Mouse (Mus musculus): ENCODE measurements at regions not wholly inside any gene's neighbourhood (a gene's known extent, or its start where the extent isn't known, plus 50 kb on each side); places are given as distances from the start of the nearest gene placed in this dataset.
"Not testable (repeated sequence)": the region's sequence is repeated elsewhere in the genome, so short reads cannot be mapped to it uniquely, and the experiment has no call there.

DNA sequence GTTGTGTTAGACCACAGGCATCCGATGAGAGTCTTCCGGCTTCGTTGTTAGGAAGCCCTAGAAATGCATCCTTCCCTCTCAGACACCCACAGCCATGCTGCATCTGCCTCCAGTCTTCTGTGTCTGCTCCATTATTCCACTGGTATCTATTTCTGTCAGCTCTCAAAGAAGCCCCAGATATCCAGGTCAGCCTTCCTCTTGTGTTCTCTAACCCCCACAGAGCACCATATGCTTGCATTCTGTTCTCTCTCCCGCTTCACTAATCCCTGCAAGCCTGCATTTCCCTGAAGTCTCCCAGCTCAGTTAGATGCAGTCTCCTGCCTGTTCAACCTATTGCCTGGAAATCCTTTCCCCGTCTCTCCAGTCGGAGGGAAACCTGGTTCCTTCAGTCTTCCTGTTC is 53.6 kb upstream of the Wdfy3 start:
- DNase-seq, result no peak

DNA sequence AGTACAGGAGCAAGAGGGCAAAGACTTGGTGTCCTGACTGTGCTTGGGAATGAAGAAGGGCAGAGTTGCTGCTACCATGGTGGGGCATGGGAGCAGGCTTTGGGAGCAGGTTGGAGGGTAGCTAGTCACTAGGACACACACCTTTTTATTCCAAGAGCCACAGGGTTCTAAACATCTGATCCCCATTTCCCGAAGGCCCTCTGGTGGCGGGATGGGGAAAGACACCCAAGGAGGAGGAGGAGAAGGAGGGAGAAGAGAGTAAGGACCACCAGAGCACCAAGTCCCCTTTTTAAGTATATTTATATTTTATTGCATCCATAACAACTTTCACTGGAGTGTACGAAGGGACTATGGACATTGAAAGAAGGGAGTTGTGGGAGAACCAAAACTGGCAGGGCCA is 57.0 kb upstream of the Wdfy3 start:
- DNase-seq, result peak; percentile 62

- peak; percentile 24 for DNase-seq
Observed at GRCm38 (mm10) chr5:102147991-102148390, 78.3 kb upstream of the Wdfy3 start.

GRCm38 (mm10) chr5:102149481-102150129 is 79.9 kb upstream of the Wdfy3 start:
- peak; percentile 87 for DNase-seq

GRCm38 (mm10) chr5:102159621-102160020 is 89.9 kb upstream of the Wdfy3 start:
- DNase-seq, result no peak

DNA sequence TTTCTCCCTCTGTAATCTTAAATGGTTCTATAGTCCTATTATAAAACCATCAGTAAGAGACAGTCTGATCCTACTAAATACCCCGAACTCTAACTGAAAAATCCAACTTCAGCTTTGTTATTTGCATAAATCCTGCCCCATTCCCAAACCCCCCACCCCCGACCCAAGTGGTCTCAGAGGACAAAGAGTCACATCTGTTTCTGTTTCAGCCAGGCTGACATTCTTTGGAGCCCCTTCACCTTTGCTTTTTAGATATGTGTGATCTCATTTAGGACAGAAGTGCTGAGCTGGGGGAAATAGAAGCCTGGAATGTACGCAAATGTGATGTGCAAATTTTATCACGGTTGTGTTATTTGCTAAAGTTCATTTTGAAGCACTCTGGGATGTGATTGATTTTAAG is 98.3 kb upstream of the Wdfy3 start:
- peak; percentile 50 for DNase-seq

DNA sequence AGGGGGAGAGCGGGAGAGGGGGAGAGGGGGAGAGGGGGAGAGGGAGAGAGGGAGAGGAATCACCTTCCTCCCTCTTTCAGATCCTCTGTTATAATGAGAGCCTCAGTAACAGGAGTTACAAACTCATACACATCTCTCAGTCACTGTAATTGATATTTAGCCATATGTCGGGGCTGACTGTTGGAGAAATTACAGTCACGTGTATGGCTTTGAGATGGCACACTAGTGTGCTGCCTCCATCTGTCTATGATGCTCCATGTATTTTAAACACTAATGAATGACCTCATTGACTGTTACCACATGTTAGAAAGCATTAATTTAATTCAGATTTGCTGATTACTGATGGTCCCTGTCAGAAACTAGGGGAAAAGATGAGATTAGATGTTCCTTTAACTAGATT is 102.1 kb upstream of the Wdfy3 start:
- DNase-seq, result no peak

GRCm38 (mm10) chr5:102180250-102180649 is 110.5 kb upstream of the Wdfy3 start:
- DNase-seq, result no peak

DNA sequence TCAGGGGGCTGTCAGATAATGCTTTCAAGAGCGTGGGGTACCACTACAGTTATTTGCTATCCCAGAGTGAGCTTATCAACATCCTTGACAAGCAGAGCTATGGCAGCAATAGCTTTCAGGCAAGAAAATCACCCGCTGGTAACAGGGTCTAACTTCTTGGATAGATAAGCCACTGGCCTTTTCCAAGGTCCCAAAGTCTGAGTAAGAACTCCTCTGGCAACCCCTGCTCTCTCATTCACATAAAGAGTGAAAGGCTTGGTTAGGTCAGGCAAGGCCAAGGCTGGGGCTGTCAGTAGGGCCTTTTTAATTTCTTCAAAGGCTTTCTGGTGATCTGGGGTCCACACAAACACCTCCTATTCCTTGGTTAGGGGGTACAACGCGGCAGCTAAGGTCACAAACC is 119.2 kb upstream of the Wdfy3 start:
- DNase-seq, result not testable (repeated sequence)

- no peak for DNase-seq
Observed at GRCm38 (mm10) chr5:102206456-102206855, 136.7 kb upstream of the Wdfy3 start.

DNA sequence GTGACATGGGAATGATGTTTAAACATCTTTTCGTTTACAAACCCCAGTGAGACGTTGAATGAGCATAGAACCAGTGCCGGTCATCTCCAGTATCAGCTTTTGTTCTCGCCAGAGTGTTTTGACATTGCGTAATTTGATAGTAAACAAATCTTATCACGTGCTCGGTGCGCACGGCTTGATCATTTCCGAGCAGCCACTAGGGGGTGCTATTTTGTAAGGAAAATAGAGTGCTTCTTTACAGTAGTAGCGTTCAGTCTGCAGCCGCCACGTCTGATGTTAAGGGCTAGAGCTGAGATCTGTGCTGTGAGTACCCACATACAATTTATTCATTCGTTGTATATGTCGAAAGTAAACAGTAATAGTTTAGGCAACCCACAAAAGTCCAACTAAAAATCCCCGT is 137.2 kb upstream of the Wdfy3 start:
- peak; percentile 90 for DNase-seq

DNA sequence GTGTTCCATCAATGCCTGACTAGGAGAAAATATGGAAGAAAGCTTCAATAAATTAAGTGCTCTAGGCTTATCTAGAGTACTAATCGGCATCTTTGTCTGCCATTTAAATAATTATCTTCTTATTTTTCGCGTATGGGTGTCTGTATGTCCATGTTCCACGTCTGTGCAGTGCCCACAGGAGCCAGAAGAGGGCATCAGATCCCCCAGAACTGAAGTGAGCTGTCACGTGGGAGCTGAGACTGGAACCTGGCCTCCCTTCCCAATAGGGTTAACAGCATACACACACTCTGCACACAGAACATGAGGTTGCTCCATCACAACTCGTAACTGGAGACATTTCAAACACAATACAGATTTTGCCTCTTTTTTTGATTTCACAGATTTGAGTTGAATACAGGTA is 143.4 kb upstream of the Wdfy3 start:
- peak; percentile 40 for DNase-seq

- no peak for DNase-seq
Observed at GRCm38 (mm10) chr5:102227131-102227530, 157.4 kb upstream of the Wdfy3 start.

GRCm38 (mm10) chr5:102242614-102243013 is 172.9 kb upstream of the Wdfy3 start:
- DNase-seq, result no peak

DNA sequence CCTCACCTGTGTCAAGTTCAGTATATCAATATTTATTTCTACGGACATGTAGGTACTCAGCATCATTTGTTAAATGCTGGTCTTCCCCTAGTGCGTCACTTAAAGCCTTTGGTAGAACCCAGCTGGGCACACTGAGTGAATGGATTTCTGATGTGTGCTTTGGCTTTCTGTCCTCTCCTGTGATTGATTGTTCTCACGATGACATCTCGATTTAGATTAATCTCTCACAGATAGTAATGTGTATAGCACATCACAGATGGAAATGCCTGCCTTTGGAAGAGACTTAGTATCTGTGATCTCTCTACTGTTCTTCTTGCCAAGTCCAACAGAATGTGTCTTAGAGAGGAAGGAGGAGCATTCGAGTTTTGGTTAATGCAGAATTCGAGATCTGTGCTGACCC is 175.0 kb upstream of the Wdfy3 start:
- no peak for DNase-seq

DNA sequence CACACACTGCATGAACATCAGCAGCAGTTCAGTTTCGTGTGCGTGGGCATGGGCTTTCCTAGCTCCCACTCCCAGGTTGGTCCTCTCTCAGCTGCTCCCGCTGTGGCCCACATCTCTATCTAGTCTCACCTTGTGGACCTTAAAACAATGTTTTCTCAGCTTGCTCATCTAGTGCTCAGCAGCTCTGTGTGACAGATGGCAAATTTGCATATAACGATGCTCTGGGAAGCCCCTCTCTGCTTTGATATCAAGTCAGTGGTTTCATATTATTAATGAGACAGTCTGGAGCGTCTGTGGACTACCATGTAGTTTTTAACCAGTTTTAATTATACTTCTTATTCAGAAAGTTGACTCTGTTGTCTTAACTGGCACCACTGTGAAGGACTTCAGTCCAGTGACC is 179.0 kb upstream of the Wdfy3 start:
- DNase-seq, result no peak

DNA sequence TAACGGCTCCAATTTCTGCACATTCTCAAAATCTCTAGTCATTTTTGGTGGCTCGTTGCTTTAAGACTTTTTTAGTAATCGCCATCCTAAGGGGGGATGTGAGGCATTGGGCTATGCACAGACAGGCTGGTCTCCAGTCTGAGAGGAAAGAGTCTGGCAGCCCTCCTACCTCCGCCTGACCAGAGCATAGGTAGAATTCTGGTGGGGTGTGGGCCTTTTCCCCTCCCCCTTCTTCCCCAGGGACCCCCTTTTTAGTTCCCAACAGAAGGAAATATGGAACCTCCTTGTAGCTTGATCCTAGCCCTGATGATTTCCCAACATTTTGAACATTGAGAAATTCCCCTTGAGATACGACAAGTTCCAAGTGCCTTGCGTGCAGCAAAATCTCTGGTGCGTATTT is 181.4 kb upstream of the Wdfy3 start:
- DNase-seq, result no peak

DNA sequence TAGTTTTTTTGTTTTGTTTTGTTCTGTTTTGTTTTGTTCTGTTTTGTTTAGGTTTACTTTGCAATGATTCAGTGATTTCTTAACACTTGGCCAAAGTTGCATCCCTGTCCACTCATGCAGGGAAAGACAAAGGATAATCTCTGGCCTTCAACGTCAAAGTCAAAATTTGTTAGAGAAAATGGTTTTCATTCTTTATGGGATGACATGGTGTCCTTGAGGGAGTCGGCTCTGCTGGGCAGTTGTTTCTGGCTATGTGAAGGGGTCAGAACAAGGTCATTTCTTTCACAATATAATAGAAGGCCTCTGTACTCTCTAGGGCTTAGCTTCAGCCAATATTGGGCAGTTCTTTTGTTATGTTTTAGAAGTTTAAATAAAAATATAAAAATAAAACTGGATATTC is 184.1 kb upstream of the Wdfy3 start:
- DNase-seq, result peak; percentile 25

GRCm38 (mm10) chr5:102257104-102257503 is 187.4 kb upstream of the Wdfy3 start:
- no peak for DNase-seq

- DNase-seq, result no peak
Observed at GRCm38 (mm10) chr5:102261621-102262020, 191.9 kb upstream of the Wdfy3 start.

- DNase-seq, result no peak
Observed at GRCm38 (mm10) chr5:102266451-102266850, 196.7 kb upstream of the Wdfy3 start.

- no peak for DNase-seq
Observed at GRCm38 (mm10) chr5:102267150-102267549, 197.4 kb upstream of the Wdfy3 start.

DNA sequence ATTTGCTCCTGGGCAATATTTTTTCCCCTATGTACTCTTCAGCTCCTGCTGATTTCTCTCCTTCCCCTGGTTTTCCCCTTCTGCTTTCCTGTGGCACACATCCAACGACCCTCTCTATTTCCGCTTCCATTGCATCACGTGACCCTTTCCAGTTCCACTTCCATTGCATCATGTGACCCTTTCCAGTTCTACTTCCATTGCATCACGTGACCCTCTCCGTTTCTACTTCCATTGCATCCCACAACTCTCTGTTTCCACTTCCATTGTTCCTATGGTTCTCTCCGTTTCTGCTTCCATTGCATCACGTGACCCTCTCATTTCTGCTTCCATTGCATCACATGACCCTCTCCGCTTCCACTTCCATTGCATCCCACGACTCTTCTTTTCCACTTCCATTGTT is 199.5 kb upstream of the Wdfy3 start:
- DNase-seq, result no peak

DNA sequence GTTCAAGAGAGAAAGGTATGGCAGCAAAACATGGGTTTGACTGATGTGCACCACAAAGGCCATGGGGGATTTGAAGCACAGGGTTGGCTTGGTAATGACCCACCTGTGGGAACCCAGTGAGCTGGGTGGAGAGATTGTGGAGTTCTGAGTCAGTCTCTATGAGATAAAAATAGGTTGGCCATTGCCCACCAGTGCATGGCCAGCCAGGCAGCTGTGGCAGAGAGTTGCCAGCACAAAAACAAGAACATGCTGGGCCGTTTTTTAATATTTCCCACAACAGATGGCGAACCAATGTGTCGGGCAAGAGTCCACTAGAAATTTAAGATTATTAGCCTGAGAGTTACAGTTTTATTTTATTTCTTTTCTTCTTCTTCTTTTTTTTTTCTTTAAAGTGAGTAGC is 205.6 kb upstream of the Arhgap24 start:
- DNase-seq, result no peak

- no peak for DNase-seq
Observed at GRCm38 (mm10) chr5:102287131-102287530, 194.1 kb upstream of the Arhgap24 start.

- DNase-seq, result no peak
Observed at GRCm38 (mm10) chr5:102290866-102291265, 190.3 kb upstream of the Arhgap24 start.

Data from embryo, embryonic 11 days (tissue).